Comparison of ENCODE assay signal across 35 mouse cellular contexts in the genomic region with DNA sequence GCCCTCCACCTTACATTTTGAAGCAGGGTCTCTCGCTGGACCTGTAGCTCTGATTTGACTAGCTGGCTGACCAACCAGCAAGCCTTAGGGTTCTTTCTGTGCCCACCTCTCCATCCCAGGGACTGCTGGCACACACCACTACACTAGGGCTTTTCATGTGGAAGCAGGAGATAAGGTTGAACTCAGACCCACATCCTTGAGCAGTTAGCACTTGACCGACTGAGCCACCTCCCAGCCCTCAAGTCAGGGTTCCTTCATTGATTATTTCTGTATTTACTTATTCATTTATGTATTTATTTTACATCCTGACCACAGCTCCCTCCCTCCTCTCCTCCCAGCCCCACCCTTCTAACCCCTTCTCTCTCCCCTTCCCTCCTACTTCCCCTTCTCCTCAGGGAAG.
"Had no signal": no experiment of that assay in that cellular context is flagged by ENCODE, and none has a peak within 500 bp of the region (broad histone marks: within the 10 kb centered on the region; RNA-seq: fewer than 3 reads in every experiment).

No protein-coding gene starts in this region.

- ATAC-seq: hindbrain, embryonic 16.5 days; hindbrain, postnatal 0 days; inflammation-experienced regulatory T-cells, adult 6 months; intestine, embryonic 15.5 days; intestine, embryonic 16.5 days; intestine, postnatal 0 days had no signal

- H3K9ac ChIP-seq: heart, embryonic 12.5 days; heart, embryonic 13.5 days; heart, embryonic 15.5 days; hindbrain, embryonic 12.5 days; hindbrain, embryonic 13.5 days; hindbrain, embryonic 14.5 days; hindbrain, embryonic 15.5 days; intestine, embryonic 15.5 days; kidney, embryonic 15.5 days had no signal

- H3K4me2 ChIP-seq: heart, embryonic 11.5 days; heart, embryonic 12.5 days; heart, embryonic 13.5 days; heart, embryonic 15.5 days; hindbrain, embryonic 12.5 days; hindbrain, embryonic 13.5 days; hindbrain, embryonic 14.5 days; hindbrain, embryonic 15.5 days; intestine, embryonic 15.5 days; kidney, embryonic 15.5 days had no signal

- H3K4me3 ChIP-seq: heart, embryonic 10.5 days; heart, embryonic 12.5 days; heart, embryonic 13.5 days; heart, embryonic 15.5 days; hindbrain, embryonic 10.5 days; hindbrain, embryonic 12.5 days; hindbrain, embryonic 13.5 days; hindbrain, embryonic 15.5 days; intestine, embryonic 15.5 days; kidney, embryonic 15.5 days; layer of hippocampus, adult 2 months had no signal

- H3K4me1 ChIP-seq: heart, embryonic 10.5 days; heart, embryonic 12.5 days; heart, embryonic 13.5 days; heart, embryonic 15.5 days; hindbrain, embryonic 12.5 days; intestine, embryonic 15.5 days; kidney, embryonic 15.5 days had no signal

- DNase-seq: heart, postnatal 10 days; heart, postnatal 14 days; heart, postnatal 36 days; heart, postnatal 4 days; kidney, adult 11 months; kidney, adult 18-20 months; kidney, adult 2 months; kidney, adult 8-10 months; kidney, adult 9 months; kidney, postnatal 10 days; kidney, postnatal 14 days; kidney, postnatal 25 days; kidney, postnatal 36 days; kidney, postnatal 4 days; layer of hippocampus, adult 9-11 months; layer of hippocampus, postnatal 36 days had no signal

- H3K27me3 ChIP-seq: heart, embryonic 12.5 days; heart, embryonic 13.5 days; heart, embryonic 15.5 days; hindbrain, embryonic 12.5 days; hindbrain, embryonic 13.5 days; hindbrain, embryonic 15.5 days; intestine, embryonic 15.5 days; kidney, embryonic 15.5 days had no signal

- H3K27ac ChIP-seq: heart, embryonic 10.5 days; heart, embryonic 13.5 days; heart, embryonic 15.5 days; hindbrain, embryonic 10.5 days; hindbrain, embryonic 12.5 days; hindbrain, embryonic 14.5 days; hindbrain, embryonic 15.5 days; hindbrain, postnatal 0 days; intestine, embryonic 15.5 days; kidney, embryonic 15.5 days; kidney, postnatal 0 days; layer of hippocampus, adult 2 months had no signal

- H3K9me3 ChIP-seq: heart, embryonic 10.5 days; heart, embryonic 12.5 days; heart, embryonic 13.5 days; heart, embryonic 15.5 days; hindbrain, embryonic 10.5 days; hindbrain, embryonic 12.5 days; hindbrain, embryonic 13.5 days; hindbrain, embryonic 15.5 days; intestine, embryonic 15.5 days; kidney, embryonic 15.5 days had no signal

- H3K36me3 ChIP-seq: heart, embryonic 10.5 days; heart, embryonic 12.5 days; heart, embryonic 13.5 days; heart, embryonic 15.5 days; hindbrain, embryonic 10.5 days; hindbrain, embryonic 12.5 days; hindbrain, embryonic 13.5 days; hindbrain, embryonic 15.5 days; intestine, embryonic 15.5 days; kidney, embryonic 15.5 days had no signal
